Mouse (Mus musculus) small intestine, adult 2 months (tissue): ENCODE results near the gene Mbtps1.

Experiments used
- CTCF ChIP-seq: fragments of 200-500 bp; IDR thresholded peaks from 2 replicates; pipeline ENCODE4 v1.5.1; 2012; ENCODE audit warnings: low read depth, mild to moderate bottlenecking, control low read depth, inconsistent platforms, low read length, moderate library complexity, mixed read lengths; ENCODE audit not compliant: insufficient replicate concordance, insufficient read length; ENCODE audit errors: extremely low read depth
- POLR2A ChIP-seq: fragments of 200-500 bp; IDR thresholded peaks from 2 replicates; pipeline ENCODE4 v1.6.1; 2012; ENCODE audit warnings: low read depth, mild to moderate bottlenecking, control low read depth, inconsistent platforms, low read length, moderate library complexity

- peak; percentile 49; the same call in 1 of the 2 replicates for TF ChIP-seq POLR2A
- no peak for TF ChIP-seq CTCF
Measured at GRCm38 (mm10) chr8:119528762-119529161, 29.8 kb downstream of the Mbtps1 start.
